Mouse (Mus musculus): ENCODE measurements at regions not wholly inside any gene's neighbourhood (a gene's known extent, or its start where the extent isn't known, plus 50 kb on each side); places are given as distances from the start of the nearest gene placed in this dataset.

DNA sequence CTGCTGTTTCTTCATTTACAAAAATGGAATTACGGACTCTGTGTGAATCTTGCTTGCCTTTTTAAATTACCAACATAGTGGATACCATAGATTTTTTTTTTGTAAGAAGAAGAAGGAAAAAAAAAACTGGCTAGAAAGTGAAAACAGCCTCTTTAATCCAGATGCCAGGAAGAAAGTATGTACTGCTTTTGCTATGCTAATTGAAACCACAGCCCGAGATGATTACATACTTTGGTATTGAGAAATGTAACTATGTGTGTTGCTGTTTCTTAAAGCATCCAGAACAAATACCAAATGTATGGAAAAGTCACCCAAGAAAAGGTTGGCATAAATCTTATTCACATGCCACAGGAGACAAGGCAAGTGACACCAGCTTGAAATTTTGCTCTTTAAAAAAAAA, 93.2 kb upstream of the Nfe2l3 start:
- no peak for DNase-seq (ENCODE audit: low spot score)

DNA sequence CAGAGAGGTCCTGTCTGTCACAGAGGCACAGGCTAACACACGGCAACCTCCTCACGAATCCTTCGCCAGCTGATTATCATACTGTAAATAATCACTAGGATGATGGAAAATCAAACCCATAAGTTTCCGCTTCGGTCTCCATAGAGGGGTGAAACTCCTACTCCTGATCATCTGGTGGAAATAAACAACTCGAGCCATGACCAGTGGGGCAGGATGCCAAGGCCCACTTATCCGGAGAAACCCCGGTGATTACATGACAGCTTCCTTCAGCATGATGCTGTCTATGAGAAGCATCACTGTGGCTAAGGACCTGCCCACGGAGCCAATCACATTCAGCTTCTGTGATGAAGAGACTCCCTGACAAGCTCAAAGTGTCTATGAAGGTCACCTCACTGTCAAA, 84.7 kb upstream of the Nfe2l3 start:
- DNase-seq (ENCODE audit: low spot score), result no peak

DNA sequence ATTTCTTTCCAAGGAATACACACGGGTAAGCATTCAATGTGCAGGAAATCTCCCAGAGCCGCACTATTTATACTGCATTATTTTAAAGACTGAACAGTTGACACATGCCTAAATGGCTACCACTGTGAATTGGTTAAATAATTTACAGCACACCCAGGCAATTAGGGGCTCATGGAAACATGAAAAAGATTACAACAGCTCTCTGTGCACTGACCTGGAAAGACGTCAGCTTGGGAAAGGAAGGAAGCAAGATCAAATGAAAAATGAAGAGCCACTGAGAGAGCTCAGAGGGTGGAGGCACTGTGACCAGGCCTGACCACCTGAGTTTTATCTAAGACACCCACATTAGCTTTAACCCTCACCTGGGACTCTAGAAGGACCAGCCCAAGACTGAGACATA, 82.7 kb upstream of the Nfe2l3 start:
- DNase-seq (ENCODE audit: low spot score), result no peak

DNA sequence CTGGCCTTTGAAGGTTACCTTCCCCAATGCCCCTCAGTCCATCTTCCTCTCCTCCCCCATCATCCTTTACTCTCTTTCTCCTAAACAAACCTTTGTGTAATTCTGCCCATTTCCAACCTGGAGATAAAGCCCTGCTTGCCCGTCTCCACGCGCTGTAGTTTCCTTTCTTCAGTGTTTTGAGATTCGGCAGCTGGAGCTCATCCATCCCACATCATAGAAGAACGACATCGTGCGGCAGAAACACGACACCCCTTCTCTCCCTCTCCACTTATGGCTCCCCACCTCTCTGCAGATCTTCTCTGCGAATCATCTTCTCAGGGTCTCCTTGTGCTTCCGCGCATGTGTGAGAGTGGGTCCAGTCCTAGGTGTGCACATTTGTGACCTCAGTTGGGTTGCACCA, 77.4 kb upstream of the Nfe2l3 start:
- DNase-seq (ENCODE audit: low spot score), result no peak

DNA sequence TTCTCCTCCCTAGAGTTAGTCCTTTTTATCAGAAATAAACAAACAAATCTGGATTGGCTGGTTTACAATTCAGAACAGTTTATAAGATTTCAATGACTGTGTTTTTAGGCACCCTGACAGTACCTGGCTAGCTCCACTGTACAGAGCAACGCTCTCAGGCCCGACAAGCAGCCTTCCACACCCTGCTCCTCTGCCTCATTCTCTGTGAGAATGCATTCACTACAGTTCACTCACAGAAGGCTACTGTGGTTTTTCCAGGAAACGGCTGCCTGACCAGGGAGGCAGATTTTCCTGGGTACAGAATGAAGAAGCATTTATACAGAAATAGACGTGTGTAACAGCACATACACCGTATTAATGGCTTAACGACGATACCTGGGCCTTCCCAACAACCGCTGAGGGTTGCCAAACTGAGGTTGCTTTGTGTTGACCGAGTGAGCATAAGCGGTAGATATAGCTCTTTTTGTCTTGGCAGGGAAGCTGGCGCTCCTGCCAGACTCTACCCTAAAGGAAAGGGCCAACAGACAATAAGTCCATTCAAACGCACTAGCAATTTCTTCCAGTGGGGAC, 70.8 kb upstream of the Nfe2l3 start:
- no peak for DNase-seq (ENCODE audit: low spot score)

DNA sequence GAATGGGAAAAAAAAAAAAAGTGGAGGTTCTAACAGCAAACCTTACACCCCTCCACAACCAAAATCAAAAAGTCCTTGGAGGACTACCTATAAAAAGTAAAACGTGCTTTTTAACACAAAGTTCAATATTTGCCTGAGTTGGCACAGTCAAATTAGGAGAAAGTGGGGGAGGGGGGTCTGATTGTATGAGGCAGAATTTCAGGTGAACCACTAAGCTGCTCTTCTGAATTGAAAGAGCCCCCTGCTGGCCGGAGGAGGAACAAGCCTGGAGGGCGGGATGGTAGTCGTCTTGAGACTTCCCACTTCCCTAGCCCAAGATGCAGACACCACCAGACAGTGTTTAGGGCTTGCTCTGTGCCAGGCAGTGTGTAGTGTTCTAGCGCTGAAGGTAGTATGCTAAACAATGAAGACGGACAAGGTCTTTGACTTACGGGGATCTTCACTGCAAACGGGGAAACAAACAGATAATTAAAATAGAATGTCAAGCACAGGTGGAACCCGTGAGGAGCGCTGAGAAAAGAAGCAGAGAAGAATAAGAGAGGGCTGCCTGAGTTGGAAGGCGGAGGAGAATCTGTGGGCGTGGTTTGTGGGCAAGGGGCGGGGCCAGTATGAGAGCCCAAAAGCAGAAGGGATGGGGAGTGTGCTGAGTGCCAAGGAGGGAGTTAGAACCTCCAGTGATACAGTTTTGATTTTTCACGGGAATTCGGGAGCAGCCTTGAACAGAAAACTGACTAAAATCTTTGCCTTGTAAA, 69.8 kb upstream of the Nfe2l3 start:
- DNase-seq (ENCODE audit: low spot score), result peak; percentile 68

DNA sequence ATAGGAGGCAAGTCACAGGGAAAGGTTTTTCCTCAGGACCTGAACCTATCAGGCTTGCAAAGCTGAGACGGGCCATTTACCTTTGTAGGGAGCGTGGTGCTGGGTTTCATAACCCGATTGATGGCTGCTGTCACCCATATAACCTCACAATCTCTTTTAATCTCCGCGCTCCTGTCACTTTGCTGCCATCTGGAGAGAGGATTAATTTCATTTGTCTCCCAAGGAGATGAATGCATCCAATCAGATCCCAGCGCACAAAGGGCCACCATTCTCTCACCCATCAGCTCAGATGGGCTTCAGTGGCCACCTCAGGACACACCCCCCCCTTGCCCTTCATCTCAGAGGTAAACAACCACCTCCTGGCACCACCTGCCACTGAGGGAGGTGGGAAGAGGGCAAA, 67.7 kb upstream of the Nfe2l3 start:
- DNase-seq (ENCODE audit: low spot score), result no peak

DNA sequence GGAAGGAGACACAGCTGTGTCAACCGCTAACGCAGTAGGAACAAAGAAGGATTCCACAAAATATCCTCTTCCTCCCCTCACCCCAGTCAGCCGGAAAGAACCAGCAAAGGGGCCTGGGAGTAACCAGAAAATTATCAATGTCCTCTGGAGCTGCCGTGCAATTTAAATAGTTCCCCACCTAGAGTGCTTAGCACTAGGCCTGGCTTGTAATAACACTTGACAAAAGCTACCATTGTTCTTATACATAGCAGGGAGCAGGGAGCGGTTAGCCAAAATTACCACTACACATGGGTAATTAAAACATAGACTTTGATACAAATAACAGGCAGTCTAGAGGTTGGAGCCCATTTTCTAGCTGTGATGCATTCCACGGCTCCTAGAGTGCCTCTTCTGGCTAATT, 62.7 kb upstream of the Nfe2l3 start:
- no peak for DNase-seq (ENCODE audit: low spot score)

DNA sequence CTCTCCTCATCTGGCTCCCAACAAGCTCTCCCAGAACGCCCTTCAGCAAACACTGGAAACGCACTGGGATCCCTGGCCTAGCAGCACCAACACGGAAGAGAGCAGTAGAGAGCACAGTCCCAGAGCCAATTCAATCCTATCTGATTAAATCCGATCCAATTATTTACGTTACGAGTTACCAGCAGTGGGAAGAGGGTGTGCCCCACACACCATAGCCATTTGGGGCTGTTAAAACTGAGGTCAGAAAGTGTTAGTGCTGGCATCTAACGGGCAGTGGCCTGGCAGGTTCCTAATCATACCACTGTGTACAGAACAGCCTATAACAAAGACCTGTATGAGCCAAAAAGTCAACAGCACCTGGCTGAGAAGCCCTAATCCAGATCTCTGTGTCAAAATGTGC, 60.1 kb upstream of the Nfe2l3 start:
- DNase-seq (ENCODE audit: low spot score), result no peak

DNA sequence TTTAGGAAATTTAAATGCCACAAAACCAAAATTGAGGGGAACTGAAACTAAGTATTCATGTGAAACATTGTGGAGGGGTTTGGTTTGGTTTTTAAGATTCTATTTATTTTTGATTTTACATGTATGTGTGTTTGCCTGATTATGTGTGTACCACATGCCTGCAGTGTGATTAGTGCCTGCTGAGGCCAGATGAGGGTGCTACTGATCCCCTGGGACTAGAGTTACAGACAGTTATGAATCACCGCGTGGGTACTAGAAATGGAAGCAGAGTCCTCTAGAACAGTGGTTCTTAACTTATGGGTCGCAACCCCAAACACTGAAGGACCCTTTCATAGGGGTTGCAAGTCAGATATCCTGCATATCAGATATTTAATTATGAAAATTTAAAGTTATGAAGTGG, 54.0 kb upstream of the Nfe2l3 start:
- no peak for DNase-seq (ENCODE audit: low spot score)

DNA sequence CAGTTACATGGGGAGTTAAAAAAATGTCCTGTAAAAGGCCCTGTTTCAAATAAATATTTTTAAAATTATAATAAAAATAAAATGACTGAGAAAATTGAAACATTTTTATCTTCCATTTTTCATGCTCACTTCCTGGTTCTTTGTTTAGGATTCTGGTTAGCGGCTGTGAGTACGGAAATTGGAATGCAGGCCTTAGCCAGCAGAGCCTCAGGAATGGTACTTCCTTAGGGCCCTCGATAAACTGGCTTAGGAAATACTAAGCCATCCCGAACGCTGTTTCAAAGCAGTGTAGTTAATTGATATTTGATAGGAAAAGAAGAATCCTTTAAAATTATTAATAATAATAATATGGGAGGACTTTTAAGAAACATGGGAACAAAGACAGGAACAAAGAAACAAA, 53.4 kb upstream of the Nfe2l3 start:
- DNase-seq (ENCODE audit: low spot score), result no peak

DNA sequence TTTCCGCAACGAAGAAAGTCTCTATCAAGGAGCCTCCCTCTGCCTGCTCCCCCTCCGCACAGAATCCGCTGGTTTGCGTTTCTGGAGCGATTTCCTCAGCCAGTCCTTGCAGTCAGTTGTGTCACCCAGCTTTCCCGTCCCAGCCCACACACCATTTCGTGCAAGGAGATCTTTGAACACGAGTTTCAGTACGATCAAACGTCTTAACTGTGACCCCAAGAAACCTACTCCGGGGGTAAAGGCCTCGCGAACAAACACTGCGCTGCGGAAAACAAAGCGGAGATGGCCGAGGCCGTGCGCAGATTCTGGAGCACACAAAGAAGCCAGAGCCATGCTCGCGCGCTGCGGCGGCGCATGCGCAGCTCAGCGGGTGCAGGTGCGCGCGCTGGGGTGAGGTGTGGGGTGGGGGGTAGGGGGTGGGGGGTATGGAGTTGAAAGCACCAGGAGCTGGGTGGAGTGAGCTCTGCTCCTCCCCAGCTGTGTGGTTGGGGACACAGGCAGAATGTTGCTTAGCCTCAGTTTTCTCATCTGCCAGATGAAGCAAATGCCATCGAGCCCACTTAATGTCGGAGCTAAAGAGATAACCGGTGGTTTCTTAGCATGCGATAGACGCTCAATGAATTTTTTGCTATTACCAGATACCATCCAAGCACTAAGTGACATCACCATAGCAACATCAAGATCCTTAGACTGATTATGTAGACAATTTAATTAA, 52.8 kb upstream of the Nfe2l3 start:
- peak; percentile 29 for DNase-seq (ENCODE audit: low spot score)

DNA sequence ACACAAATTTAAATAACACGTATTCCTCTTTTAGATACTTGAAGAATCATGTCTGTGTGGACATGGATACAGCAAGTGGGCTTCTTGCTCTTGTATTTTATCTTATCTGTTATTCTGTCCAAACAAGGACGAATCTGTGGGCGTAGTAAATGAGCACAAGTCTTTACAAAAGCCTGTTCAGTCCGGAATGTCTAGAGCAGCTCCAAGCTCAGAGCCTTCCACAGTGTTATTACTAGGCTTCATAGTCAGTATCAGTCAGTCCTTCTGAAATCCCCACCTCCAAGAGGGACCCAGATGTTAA, 52.2 kb upstream of the Nfe2l3 start:
- no peak for DNase-seq (ENCODE audit: low spot score)

DNA sequence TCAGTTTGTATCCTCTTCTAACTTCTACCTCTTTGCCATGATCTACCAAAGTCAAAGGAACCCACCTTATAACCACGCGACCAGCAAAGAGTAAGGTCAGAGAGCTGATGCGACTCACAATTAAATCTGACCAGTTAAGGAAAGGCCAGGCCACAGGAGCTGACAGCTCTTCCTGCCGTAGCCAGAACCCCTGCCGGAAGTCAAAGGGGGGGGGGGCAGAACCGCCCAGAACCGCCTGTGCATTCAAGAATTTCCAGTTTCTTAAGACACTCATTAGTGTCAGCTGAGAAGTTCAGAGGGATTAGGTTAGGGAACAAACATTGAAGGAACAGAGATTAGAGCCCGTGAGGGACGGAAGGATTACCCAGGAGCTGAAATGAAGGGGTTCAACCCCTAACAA, 51.0 kb upstream of the Nfe2l3 start:
- no peak for DNase-seq (ENCODE audit: low spot score)
